Mouse (Mus musculus) hindbrain, embryonic 10.5 days (tissue): ENCODE measurements around the gene Egfr. TPM values are rescaled to one million over a fixed set of nuclear protein-coding genes. Genes with fewer than 3 reads are reported as not detected.

Experiments used
- DNase-seq: peaks from one replicate; pipeline ENCODE4 v3.0.0-alpha.2; 2017; ENCODE audit warnings: low spot score
- H3K27ac ChIP-seq: fragments of 300-500 bp; sonication (generic); 2 replicates; pipeline ENCODE4 v1.5.1; 2016; ENCODE audit warnings: mild to moderate bottlenecking, moderate library complexity
- H3K27me3 ChIP-seq: fragments of 300-500 bp; sonication (generic); 2 replicates; pipeline ENCODE4 v1.6.1; 2016; ENCODE audit warnings: mild to moderate bottlenecking; ENCODE audit not compliant: poor library complexity, insufficient read depth, severe bottlenecking
- H3K36me3 ChIP-seq: fragments of 300-500 bp; sonication (generic); 2 replicates; pipeline ENCODE4 v1.6.1; 2016; ENCODE audit warnings: mild to moderate bottlenecking, moderate library complexity
- H3K4me1 ChIP-seq: fragments of 300-500 bp; sonication (generic); replicated peaks from 2 replicates; pipeline ENCODE4 v1.6.1; 2016; ENCODE audit warnings: mild to moderate bottlenecking
- H3K4me3 ChIP-seq: fragments of 300-500 bp; sonication (generic); 2 replicates; pipeline ENCODE4 v1.5.1; 2016; ENCODE audit warnings: mild to moderate bottlenecking, moderate library complexity
- H3K9me3 ChIP-seq: fragments of 300-500 bp; sonication (generic); 2 replicates; pipeline ENCODE4 v1.6.1; 2016; ENCODE audit warnings: mild to moderate bottlenecking, moderate library complexity
- WGBS: fragments of 180-500 bp; shearing (Covaris S2); methylation state at CpG from one replicate; pipeline ENCODE4 v1.1.7; 2016; 5-methylcytosine and 5-hydroxymethylcytosine counted together
- polyA plus RNA-seq: library from polyadenylated mRNA; unstranded; fragments of >200 nt; fragmentation: Nextera tagmentation; extraction: Ambion mirVana; gene quantifications from 2 replicates; pipeline ENCODE4 v1.2.1, GENCODE M21; 2016

Gene Egfr
- 2.0 and 3.9 TPM in 2 replicates for polyA plus RNA-seq

DNA sequence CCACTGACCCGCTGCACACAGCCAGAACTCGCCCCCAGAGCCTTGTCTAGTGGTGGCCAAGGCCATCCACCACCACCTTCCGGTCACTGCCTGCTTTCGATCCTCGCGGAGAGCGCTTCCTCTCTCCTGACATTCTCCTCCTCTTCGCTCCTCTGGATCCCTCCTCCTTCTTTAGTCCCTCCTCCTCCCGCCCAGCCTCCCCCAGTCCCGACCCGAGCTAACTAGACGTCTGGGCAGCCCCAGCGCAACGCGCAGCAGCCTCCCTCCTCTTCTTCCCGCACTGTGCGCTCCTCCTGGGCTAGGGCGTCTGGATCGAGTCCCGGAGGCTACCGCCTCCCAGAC is at the start of gene Egfr:
Gene Egfr (plus strand): TSS at position 197 of the 342 bp plus-strand sequence.
- H3K4me1 ChIP-seq: peaks cover 21% of the 10 kb centered on the region
- peaks cover 50% of the 10 kb centered on the region for H3K27me3 ChIP-seq
- H3K9me3 ChIP-seq: no peaks in the 10 kb centered on the region
- DNase-seq: peak; percentile 72
- peak within 1 kb of the TSS; percentile 64 for H3K27ac ChIP-seq
- WGBS: 0% methylated on average over 21 of the region's 21 CpGs
- peak within 1 kb of the TSS; percentile 72 for H3K4me3 ChIP-seq
- H3K36me3 ChIP-seq: no peaks in the 10 kb centered on the region

DNA sequence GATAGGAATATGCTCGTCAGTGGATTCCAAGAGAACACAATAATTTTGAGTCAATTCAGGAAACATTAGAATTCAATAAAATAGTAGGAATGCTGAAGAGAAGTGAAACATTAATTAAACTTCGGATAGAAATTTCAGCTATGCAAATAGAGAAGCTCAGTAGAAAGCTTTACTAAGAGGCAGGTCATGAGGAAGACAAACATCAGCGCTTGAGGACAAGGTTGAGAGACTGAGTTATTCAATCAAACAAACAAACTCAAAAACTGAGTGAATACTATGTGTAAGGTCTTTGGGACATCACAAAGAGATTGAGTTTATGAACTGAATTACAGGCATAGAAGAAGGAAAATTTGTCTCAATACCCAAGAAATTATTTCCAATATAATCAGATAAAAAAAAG is 48.8 kb upstream of the Egfr start:
- 92% methylated on average over 3 of the region's 3 CpGs for WGBS
- no peak for DNase-seq
- Histone ChIP-seq H3K9me3 (no peaks in the 10 kb centered on the region), H3K4me1 (no peaks in the 10 kb centered on the region), H3K4me3 (no peak overlapping the region), H3K36me3 (no peaks in the 10 kb centered on the region), H3K27ac (no peak overlapping the region), H3K27me3 (no peaks in the 10 kb centered on the region)

DNA sequence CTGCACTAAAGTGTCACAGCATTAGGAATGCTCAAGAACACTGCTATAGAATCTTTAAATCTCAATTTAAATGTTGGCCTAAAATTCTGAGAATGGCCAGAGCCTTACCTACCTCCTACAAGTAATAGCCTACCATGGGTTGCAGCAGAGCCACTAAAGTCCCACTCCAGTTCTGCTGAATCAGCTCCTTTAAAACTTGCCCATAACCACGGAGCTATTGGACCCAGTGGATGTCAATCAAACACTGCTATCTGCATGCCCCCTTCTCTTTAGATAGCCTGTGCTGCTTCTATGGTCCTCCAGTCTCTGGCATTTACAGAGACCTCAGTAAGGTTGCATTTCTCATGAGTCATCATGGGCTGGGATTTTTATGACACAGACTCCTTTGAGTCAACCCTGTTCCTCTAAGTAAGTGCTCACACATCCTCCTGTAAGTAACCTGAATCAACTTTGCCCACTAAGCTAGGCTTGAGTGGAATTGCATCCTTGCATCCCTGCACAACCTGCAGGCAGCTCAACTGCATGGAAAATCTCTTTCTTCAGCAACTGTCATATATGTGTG is 16.8 kb upstream of the Egfr start:
- Histone ChIP-seq H3K36me3 (no peaks in the 10 kb centered on the region), H3K27ac (no peak overlapping the region), H3K4me1 (no peaks in the 10 kb centered on the region), H3K9me3 (no peaks in the 10 kb centered on the region), H3K27me3 (no peaks in the 10 kb centered on the region), H3K4me3 (no peak overlapping the region)
- no peak for DNase-seq
- WGBS: 67% methylated on average over 1 of the region's 1 CpGs

DNA sequence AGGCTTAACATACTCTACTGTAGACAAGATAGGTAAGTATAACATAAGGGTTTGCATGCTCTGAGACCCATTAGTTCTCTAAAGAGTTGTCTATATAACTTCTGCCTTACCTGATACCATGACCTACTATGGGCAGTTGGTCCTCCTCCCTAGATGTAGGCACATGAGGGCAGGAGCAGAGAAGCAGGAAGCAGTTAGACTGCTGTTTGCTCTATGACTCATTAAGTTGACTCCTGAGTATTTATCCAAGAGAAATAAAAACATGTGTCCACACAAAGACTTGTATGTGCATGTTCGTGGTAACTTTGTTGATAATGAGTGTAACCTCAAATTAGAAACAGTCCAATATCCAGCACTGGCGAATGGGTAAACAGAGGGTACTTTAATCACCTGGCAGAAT is 14.7 kb upstream of the Egfr start:
- Histone ChIP-seq H3K36me3 (no peaks in the 10 kb centered on the region), H3K27me3 (no peaks in the 10 kb centered on the region), H3K4me3 (no peak overlapping the region), H3K4me1 (peaks cover 3% of the 10 kb centered on the region; the same call in 1 of the 2 replicates), H3K27ac (no peak overlapping the region), H3K9me3 (no peaks in the 10 kb centered on the region)
- 71% methylated on average over 2 of the region's 2 CpGs for WGBS
- DNase-seq: no peak

DNA sequence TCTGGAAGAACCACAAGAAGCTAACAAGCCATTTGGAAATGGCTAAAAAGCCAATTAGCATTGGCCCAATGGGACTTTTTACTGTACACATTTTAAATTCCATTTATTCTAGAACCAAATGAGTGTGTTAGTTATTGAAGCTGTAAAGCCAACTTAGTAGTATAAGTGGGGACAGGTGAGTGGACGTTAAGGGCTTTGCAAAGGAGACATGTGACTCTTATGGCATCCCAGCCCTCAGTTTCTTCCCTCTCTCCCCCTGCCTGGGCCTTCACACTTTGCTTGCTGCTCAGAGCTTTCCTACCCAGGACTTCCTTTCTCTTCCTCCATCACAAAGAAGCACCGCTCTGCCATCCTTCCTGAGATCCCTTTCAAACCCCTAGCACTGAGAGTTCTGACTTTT is 13.3 kb upstream of the Egfr start:
- Histone ChIP-seq H3K4me1 (peaks cover 3% of the 10 kb centered on the region; the same call in 1 of the 2 replicates), H3K27ac (no peak overlapping the region), H3K4me3 (no peak overlapping the region), H3K27me3 (no peaks in the 10 kb centered on the region), H3K36me3 (no peaks in the 10 kb centered on the region), H3K9me3 (no peaks in the 10 kb centered on the region)
- DNase-seq: no peak
- 86% methylated on average over 2 of the region's 2 CpGs for WGBS

DNA sequence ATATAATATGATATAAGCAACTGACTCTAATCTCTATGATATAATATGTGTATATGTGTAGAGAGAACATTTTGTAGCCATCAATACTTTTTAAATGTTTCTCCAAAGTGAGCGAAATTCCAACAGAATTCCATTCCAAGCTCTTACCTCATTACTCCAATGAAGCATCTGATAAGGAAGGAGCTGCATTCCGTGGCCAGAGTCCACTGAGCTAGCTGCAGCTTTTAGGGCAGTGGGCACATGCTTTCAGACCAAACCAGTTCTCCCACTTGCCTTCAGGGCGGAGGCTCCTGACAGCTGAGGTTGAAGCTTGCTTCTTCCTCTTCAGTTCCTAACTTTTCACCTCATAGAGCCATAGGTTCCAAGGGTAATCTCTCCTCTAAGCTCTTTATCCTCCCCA is 12.8 kb upstream of the Egfr start:
- H3K27ac ChIP-seq: no peak overlapping the region
- DNase-seq: no peak
- H3K4me3 ChIP-seq: no peak overlapping the region
- no peaks in the 10 kb centered on the region for H3K27me3 ChIP-seq
- H3K36me3 ChIP-seq: no peaks in the 10 kb centered on the region
- H3K9me3 ChIP-seq: no peaks in the 10 kb centered on the region
- H3K4me1 ChIP-seq: peaks cover 3% of the 10 kb centered on the region; the same call in 1 of the 2 replicates
- WGBS: 78% methylated on average over 3 of the region's 3 CpGs

DNA sequence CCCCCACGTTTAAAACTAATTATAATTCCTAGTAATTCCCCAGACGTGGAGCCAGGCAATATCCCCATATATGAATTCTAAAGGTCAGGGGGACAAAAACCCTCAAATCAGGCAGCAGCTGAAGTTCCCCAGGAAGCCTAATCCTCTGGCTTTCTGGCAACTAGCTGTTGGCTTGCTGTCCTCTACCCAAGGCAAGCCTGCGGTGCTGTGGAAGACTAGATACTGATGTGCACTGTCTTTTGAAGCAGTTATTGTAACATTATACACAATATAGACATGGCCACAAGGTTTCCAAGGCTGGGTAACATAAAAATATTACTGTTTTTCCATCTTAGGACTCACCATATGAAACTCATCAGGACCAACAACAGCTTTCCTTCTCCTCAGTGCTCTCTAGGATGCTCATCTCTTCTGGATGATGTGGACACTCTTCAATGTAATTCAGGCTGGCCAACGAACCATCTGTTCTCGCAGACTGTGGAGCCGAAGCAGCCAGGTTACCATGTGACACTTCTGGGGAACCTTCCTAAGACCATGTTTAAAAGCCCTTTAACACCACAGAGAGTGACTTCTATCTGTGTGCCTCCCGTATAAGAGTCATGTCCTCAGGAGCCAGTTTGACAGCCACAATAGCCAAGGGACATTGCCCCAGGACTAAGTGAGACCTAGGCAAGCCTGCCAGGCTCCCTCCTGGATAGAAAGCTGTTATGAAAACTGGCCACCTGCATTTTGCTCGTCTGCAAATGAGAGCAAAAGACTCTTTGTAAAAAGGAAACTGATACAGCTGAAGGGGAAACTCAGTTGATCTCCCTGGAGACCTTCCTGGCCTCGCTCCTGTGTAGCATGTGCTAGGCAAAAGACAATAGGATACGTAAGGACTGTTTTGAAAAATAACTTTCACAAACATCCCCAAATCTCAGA is 11.1 kb upstream of the Egfr start:
- Histone ChIP-seq H3K27ac (no peak overlapping the region), H3K27me3 (no peaks in the 10 kb centered on the region), H3K4me1 (peaks cover 3% of the 10 kb centered on the region; the same call in 1 of the 2 replicates), H3K36me3 (no peaks in the 10 kb centered on the region), H3K4me3 (no peak overlapping the region), H3K9me3 (no peaks in the 10 kb centered on the region)
- 74% methylated on average over 10 of the region's 10 CpGs for WGBS
- DNase-seq: no peak

DNA sequence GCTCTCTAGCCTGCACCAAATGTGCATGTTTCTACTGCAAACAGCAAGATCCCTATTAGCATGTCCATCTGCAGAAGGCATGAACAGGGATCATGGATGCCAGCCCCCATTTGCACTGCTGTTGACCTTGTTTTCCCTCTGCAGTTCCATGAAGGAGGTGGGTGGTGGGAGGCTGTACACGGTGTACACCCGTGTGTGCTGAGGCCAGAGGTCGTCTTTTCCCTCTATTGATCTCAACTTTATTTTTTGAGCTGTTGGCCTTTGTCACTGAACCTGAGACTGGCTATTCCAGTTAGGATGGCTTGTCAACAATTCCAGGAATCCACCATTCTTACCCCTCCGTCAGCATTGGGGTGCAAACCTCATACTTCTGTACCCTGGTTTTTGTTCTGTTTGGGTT is 9.8 kb upstream of the Egfr start:
- Histone ChIP-seq H3K27me3 (no peaks in the 10 kb centered on the region), H3K36me3 (no peaks in the 10 kb centered on the region), H3K4me3 (no peak overlapping the region), H3K4me1 (peaks cover 3% of the 10 kb centered on the region; the same call in 1 of the 2 replicates), H3K9me3 (no peaks in the 10 kb centered on the region), H3K27ac (no peak overlapping the region)
- DNase-seq: no peak
- 77% methylated on average over 4 of the region's 4 CpGs for WGBS

DNA sequence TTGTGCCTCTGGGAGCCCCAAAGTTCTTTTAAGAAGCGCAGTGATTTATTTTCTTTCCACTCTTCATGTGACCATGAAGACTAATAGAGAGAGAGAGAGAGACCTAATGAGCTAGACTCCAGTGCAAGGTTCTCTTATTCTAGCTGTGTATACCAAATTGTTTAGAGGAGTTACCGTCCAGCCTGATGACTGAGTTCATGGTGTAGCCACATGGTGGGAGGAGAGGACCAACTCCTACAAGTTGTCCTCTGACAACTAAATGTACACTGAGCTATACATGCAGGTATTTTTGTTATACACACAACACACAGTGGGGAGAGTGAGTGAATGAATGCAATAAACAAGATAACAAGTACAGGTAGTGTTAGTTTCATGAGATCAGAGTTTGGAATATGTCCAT is 9.2 kb upstream of the Egfr start:
- no peak overlapping the region for H3K4me3 ChIP-seq
- H3K27me3 ChIP-seq: no peaks in the 10 kb centered on the region
- no peaks in the 10 kb centered on the region for H3K36me3 ChIP-seq
- DNase-seq: no peak
- no peak overlapping the region for H3K27ac ChIP-seq
- 92% methylated on average over 2 of the region's 2 CpGs for WGBS
- peaks cover 3% of the 10 kb centered on the region; the same call in 1 of the 2 replicates for H3K4me1 ChIP-seq
- H3K9me3 ChIP-seq: no peaks in the 10 kb centered on the region

DNA sequence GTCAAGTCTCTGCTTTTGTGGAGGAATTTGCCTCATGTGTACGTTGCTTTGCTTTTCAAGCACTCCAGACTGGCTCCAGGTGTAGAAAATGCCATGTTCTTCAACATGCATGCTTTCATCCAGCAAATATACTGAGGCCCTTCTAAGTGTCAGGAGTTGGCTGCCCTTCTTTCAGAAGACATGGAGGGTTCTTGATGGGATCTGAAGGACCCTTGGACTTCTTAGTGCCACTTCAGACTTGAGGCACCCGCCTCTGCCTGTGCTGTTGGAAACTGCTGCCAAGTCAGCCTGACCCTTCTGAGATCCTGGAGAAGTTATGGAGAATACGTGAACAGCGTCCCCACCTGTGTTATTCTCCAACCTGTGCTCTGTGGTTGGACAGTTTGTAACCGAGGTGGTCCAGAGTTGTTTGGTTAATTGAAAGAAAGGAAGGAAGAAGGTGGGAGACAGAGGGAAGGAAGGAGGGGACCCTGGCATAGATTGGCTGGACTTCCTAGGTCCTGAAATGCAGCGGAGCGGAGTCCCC is 483 bp upstream of the Egfr start:
- H3K36me3 ChIP-seq: no peaks in the 10 kb centered on the region
- H3K27me3 ChIP-seq: peaks cover 48% of the 10 kb centered on the region
- no peak for DNase-seq
- H3K4me1 ChIP-seq: peaks cover 21% of the 10 kb centered on the region
- WGBS: 37% methylated on average over 7 of the region's 7 CpGs
- peak overlapping the region; percentile 64; the same call in 1 of the 2 replicates for H3K27ac ChIP-seq
- H3K4me3 ChIP-seq: peak overlapping the region; percentile 72
- no peaks in the 10 kb centered on the region for H3K9me3 ChIP-seq

DNA sequence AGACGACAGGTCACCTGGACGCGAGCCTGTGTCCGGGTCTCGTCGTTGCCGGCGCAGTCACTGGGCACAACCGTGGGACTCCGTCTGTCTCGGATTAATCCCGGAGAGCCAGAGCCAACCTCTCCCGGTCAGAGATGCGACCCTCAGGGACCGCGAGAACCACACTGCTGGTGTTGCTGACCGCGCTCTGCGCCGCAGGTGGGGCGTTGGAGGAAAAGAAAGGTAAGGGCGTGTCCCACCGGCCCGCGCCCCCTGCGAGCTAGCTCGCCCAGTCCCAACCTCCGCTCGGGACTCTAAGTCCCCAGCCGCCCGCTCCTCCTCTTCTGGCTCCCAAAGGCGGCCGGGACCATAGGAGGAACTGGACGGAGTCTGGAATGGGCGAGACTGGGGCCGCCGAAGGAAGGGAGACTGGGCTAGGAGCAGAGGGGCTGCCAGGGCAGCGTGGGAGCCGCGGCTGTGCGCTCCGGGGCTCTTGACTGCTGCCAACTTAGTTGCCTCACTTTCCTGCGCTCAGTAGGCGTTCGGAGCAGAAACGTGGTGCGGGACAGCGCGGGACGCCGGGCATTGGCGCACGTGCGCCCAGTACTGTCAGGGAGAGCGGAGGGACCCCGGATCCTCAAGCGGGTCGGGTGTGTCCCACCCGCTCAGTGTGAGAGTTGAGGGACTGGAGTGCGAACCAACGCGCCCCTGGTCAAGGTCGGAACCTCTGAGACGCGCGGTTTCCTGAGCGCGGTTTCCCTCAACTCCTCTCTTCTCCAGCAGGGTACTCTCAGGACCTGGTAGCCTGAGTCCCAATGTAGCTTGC is 548 bp downstream of the Egfr start:
- peak overlapping the region; percentile 64 for H3K27ac ChIP-seq
- peaks cover 50% of the 10 kb centered on the region for H3K27me3 ChIP-seq

DNA sequence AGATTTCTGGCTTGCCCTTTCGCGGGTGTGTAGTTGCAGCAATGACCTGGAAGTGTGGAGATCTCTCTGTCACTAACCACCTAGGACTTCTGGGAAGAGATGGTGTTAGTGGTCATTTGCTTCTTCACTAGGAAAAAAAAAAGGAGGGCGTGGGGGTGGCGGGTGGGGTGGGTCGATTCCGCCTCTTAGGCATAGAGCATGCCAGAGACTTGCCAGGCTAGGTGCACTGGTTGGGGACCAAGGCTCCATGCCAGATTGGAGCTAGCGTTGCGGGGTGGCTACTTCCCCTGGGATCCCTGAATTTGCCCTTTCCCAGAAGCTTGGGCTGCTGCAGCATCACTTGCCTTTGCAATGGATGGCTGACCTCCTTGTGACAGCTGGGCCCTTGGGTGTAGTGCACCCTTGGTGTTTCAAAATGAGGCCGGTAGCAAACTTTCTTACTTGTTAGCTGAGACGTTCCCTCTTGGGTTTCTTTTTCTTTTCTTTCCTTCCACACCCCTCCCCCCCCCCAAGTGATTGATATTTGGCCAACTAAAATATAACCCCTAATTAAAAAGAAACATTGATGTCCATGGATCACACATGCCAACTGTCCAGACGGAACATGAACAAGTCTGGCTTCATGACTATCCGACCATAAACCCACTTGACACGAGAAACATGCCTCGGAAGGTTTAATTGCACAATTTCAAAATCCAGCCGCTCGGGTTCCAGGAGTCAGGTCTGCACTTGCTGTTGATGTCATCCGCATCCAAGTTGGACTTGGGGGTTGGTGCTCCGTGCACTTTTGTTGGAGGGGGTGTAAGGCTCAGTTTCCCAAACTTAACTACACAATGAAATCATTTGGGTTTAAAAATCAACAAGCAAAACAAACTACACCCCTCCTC is 1.4 kb downstream of the Egfr start:
- Histone ChIP-seq H3K4me1 (peaks cover 21% of the 10 kb centered on the region), H3K36me3 (no peaks in the 10 kb centered on the region), H3K27me3 (peaks cover 50% of the 10 kb centered on the region), H3K4me3 (peak overlapping the region; percentile 72), H3K27ac (no peak overlapping the region), H3K9me3 (no peaks in the 10 kb centered on the region)
- WGBS: 42% methylated on average over 18 of the region's 18 CpGs
- no peak for DNase-seq

More for the DNA sequence above, 548 bp downstream of the Egfr start:
- Histone ChIP-seq H3K36me3 (no peaks in the 10 kb centered on the region), H3K4me1 (peaks cover 21% of the 10 kb centered on the region), H3K4me3 (peak overlapping the region; percentile 72), H3K9me3 (no peaks in the 10 kb centered on the region)
- WGBS: under 1% methylated on average over 68 of the region's 68 CpGs
- DNase-seq: peak; percentile 48
